Mouse (Mus musculus) liver, embryonic 14.5 days (tissue): Measurements from ENCODE around the gene Adprm. TPM values are rescaled to one million over a fixed set of nuclear protein-coding genes. Genes with fewer than 3 reads are reported as not detected.

ENCODE experiments used
- ATAC-seq: fragments of 200-750 bp; cut with Nextera tagmentation; 2 replicates; pipeline ENCODE4 v1.8.0; 2017; ENCODE audit warnings: moderate number of reproducible peaks, mild to moderate bottlenecking, moderate library complexity; ENCODE audit not compliant: insufficient read depth
- DNase-seq, 3 experiments: peaks; one replicate each; pipeline ENCODE4 v3.0.0-alpha.2; 2012 to 2013; ENCODE audit warnings: low read depth in 3 of 3, low spot score in 3 of 3
- H3K27ac ChIP-seq: fragments of 300-500 bp; sonication (generic); 2 replicates; pipeline ENCODE4 v1.5.1; 2014; ENCODE audit warnings: moderate library complexity, mild to moderate bottlenecking, control low read depth, inconsistent platforms
- H3K27me3 ChIP-seq: fragments of 300-500 bp; sonication (generic); 2 replicates; pipeline ENCODE4 v1.6.1; 2014; ENCODE audit warnings: mild to moderate bottlenecking, low read length, moderate library complexity; ENCODE audit not compliant: control insufficient read depth, insufficient read depth
- H3K36me3 ChIP-seq: fragments of 300-500 bp; sonication (generic); replicated peaks from 2 replicates; pipeline ENCODE4 v1.6.1; 2014; ENCODE audit warnings: low read depth; ENCODE audit not compliant: control insufficient read depth, insufficient read depth
- H3K4me1 ChIP-seq, 2 experiments: fragments of 200-500 bp in 1 of 2; fragments of 300-500 bp in 1 of 2; sonication (generic) in 1 of 2; replicated peaks; 2 replicates each; pipeline ENCODE4 v1.6.1; 2012 to 2014; ENCODE audit warnings: antibody characterized with exemption in 1 of 2, inconsistent platforms in 1 of 2, low read length in 1 of 2; ENCODE audit not compliant: control insufficient read depth in 2 of 2, insufficient read depth in 2 of 2
- H3K4me2 ChIP-seq: fragments of 300-500 bp; sonication (generic); 2 replicates; pipeline ENCODE4 v1.6.1; 2014; ENCODE audit warnings: low read depth, mild to moderate bottlenecking, control low read depth, moderate library complexity
- H3K4me3 ChIP-seq, 2 experiments: fragments of 200-500 bp in 1 of 2; fragments of 300-500 bp in 1 of 2; sonication (generic) in 1 of 2; 2 replicates each; pipeline ENCODE4 v1.5.1; 2012 to 2014; ENCODE audit warnings: low read depth in 2 of 2, low read length in 2 of 2, mild to moderate bottlenecking in 2 of 2, control low read depth in 1 of 2, inconsistent platforms in 1 of 2, moderate library complexity in 1 of 2; ENCODE audit not compliant: insufficient read depth in 1 of 2
- H3K9ac ChIP-seq: fragments of 300-500 bp; sonication (generic); replicated peaks from 2 replicates; pipeline ENCODE4 v1.6.1; 2014; ENCODE audit warnings: mild to moderate bottlenecking, control low read depth, moderate library complexity
- H3K9me3 ChIP-seq: fragments of 300-500 bp; sonication (generic); 2 replicates; pipeline ENCODE4 v1.6.1; 2016; ENCODE audit warnings: low read length, mixed read lengths; ENCODE audit not compliant: control insufficient read depth
- CTCF ChIP-seq: IDR thresholded peaks from 2 replicates; pipeline ENCODE4 v1.5.1; 2016; ENCODE audit warnings: antibody characterized with exemption, low read depth, control low read depth
- EP300 ChIP-seq: IDR thresholded peaks from 2 replicates; pipeline ENCODE4 v1.6.1; 2016; ENCODE audit warnings: antibody characterized with exemption, low read depth
- WGBS: fragments of 180-500 bp; shearing (Covaris S2); extraction: QIAGEN DNeasy Blood & Tissue Kit; methylation state at CpG from one replicate; pipeline ENCODE4 v1.1.7; 2014; ENCODE audit not compliant: insufficient replicate concordance; 5-methylcytosine and 5-hydroxymethylcytosine counted together
- microRNA-seq: library from miRNA; unstranded; fragments of <30 nt; microRNA quantifications from one replicate; pipeline ENCODE4, GENCODE M21; 2016
- polyA plus RNA-seq, 2 experiments: library from polyadenylated mRNA; depleted of rRNA in 1 of 2; stranded (reverse) in 1 of 2; unstranded in 1 of 2; fragments of >200 nt; fragmentation: Nextera tagmentation in 1 of 2; extraction: Ambion mirVana in 1 of 2; gene quantifications; 2 replicates each; pipeline versions ENCODE4 v1.2.1 to v1.2.3; 2012 to 2014

The Adprm gene
- polyA plus RNA-seq, 2 experiments = 7.9 to 9.7 TPM

- Histone ChIP-seq H3K36me3 (no peaks in the 10 kb centered on the region), H3K9me3 (no peaks in the 10 kb centered on the region), H3K4me2 (no peak overlapping the region), H3K27ac (no peak overlapping the region), H3K9ac (no peak overlapping the region), H3K27me3 (no peaks in the 10 kb centered on the region), H3K4me1 (no peaks in the 10 kb centered on the region), H3K4me3 (no peak overlapping the region)
- no peak for ATAC-seq
- no peak for DNase-seq
- 62% methylated on average over 2 of the region's 2 CpGs for WGBS
- TF ChIP-seq CTCF (no peak), EP300 (no peak)
Measured at GRCm38 (mm10) chr11:66992150-66992549, 60.2 kb downstream of the Adprm start.

Small RNA genes lying within 50 kb of the gene (microRNA-seq; reads per million reads assigned to microRNA genes)
- gene Mir6923 = not detected

Other genes starting within 250 kb of the Adprm start
- gene Pirt, start 140.6 kb downstream of the Adprm start, polyA plus RNA-seq (2012; rRNA removed) = not detected in 2 replicates
- not detected in 2 replicates for gene Pirt, start 140.6 kb downstream of the Adprm start, polyA plus RNA-seq (2014; fragmentation: Nextera tagmentation; extraction: Ambion mirVana)
- gene Tmem238l, start 96.0 kb downstream of the Adprm start, polyA plus RNA-seq (2012; rRNA removed) = not detected in 2 replicates
- not detected in 2 replicates for gene Tmem238l, start 96.0 kb downstream of the Adprm start, polyA plus RNA-seq (2014; fragmentation: Nextera tagmentation; extraction: Ambion mirVana)
- 1.2 and 1.6 TPM in 2 replicates for gene Tmem220, start 27.4 kb downstream of the Adprm start, polyA plus RNA-seq (2012; rRNA removed)
- gene Tmem220, start 27.4 kb downstream of the Adprm start, polyA plus RNA-seq (2014; fragmentation: Nextera tagmentation; extraction: Ambion mirVana) = 0.88 and 1.5 TPM in 2 replicates
- 2.2 and 2.9 TPM in 2 replicates for gene Sco1, start 76 bp upstream of the Adprm start, polyA plus RNA-seq (2012; rRNA removed)
- gene Sco1, start 76 bp upstream of the Adprm start, polyA plus RNA-seq (2014; fragmentation: Nextera tagmentation; extraction: Ambion mirVana) = 4.8 and 4.9 TPM in 2 replicates
- 0.03 and 0.06 TPM in 2 replicates for gene Myh3, start 25.7 kb upstream of the Adprm start, polyA plus RNA-seq (2012; rRNA removed)
- 0.06 TPM in 1 of 2 replicates, not detected in the other for gene Myh3, start 25.7 kb upstream of the Adprm start, polyA plus RNA-seq (2014; fragmentation: Nextera tagmentation; extraction: Ambion mirVana)
- gene Myh2, start 118.4 kb upstream of the Adprm start, polyA plus RNA-seq (2012; rRNA removed) = not detected in 2 replicates
- gene Myh2, start 118.4 kb upstream of the Adprm start, polyA plus RNA-seq (2014; fragmentation: Nextera tagmentation; extraction: Ambion mirVana) = not detected in 2 replicates
- 0.01 TPM in 1 of 2 replicates, not detected in the other for gene Myh1, start 147.5 kb upstream of the Adprm start, polyA plus RNA-seq (2012; rRNA removed)
- not detected in 2 replicates for gene Myh1, start 147.5 kb upstream of the Adprm start, polyA plus RNA-seq (2014; fragmentation: Nextera tagmentation; extraction: Ambion mirVana)
- gene Myh4, start 185.4 kb upstream of the Adprm start, polyA plus RNA-seq (2012; rRNA removed) = not detected in 2 replicates
- gene Myh4, start 185.4 kb upstream of the Adprm start, polyA plus RNA-seq (2014; fragmentation: Nextera tagmentation; extraction: Ambion mirVana) = not detected in 2 replicates
- gene Myh8, start 224.5 kb upstream of the Adprm start, polyA plus RNA-seq (2012; rRNA removed) = 0.02 TPM in 1 of 2 replicates, not detected in the other
- 0.03 TPM in 1 of 2 replicates, not detected in the other for gene Myh8, start 224.5 kb upstream of the Adprm start, polyA plus RNA-seq (2014; fragmentation: Nextera tagmentation; extraction: Ambion mirVana)